Mouse (Mus musculus) spleen, postnatal 10 days (tissue): ENCODE measurements around the gene Hoxc4.

Experiments used
- DNase-seq, 2 experiments: peaks; one replicate each; pipeline ENCODE4 v3.0.0; 2021 to 2022; ENCODE audit warnings: low spot score in 2 of 2

The Hoxc4 gene

GRCm38 (mm10) chr15:103083598-103083997, 64.9 kb downstream of the Hoxc4 start:
- no peak for DNase-seq

- no peak for DNase-seq
These were observed 66.2 kb downstream of the Hoxc4 start for GRCm38 (mm10) chr15:103084944-103085343.

GRCm38 (mm10) chr15:103085831-103086671, 67.3 kb downstream of the Hoxc4 start:
- no peak for DNase-seq
